Mouse (Mus musculus) MEL (cell line): ENCODE measurements around the gene Rae1.

ENCODE experiments used
- CTCF ChIP-seq, 3 experiments: IDR thresholded peaks in 2 of 3; conservative IDR thresholded peaks in 1 of 3; 2 replicates each; pipeline ENCODE4 v1.5.1; 2011 to 2012; ENCODE audit warnings: low read length in 3 of 3, low read depth in 2 of 3, mild to moderate bottlenecking in 2 of 3, improper control_type of control experiment in 1 of 3, inconsistent platforms in 1 of 3, mixed read lengths in 1 of 3, moderate library complexity in 1 of 3; ENCODE audit not compliant: control insufficient read depth in 1 of 3, insufficient read depth in 1 of 3, poor library complexity in 1 of 3, severe bottlenecking in 1 of 3
- MYB ChIP-seq: IDR thresholded peaks from 2 replicates; pipeline ENCODE4 v1.6.1; 2011; ENCODE audit warnings: mild to moderate bottlenecking, low read depth, low read length, improper control_type of control experiment
- POLR2A ChIP-seq, 2 experiments: IDR thresholded peaks; 2 replicates each; pipeline ENCODE4 v1.6.1; 2011 to 2012; ENCODE audit warnings: low read length in 2 of 2, mild to moderate bottlenecking in 2 of 2, control low read depth in 1 of 2, improper control_type of control experiment in 1 of 2, low read depth in 1 of 2, moderate library complexity in 1 of 2; ENCODE audit not compliant: control insufficient read depth in 1 of 2, insufficient read depth in 1 of 2, poor library complexity in 1 of 2
- POLR2AphosphoS2 ChIP-seq: IDR thresholded peaks from 2 replicates; pipeline ENCODE4 v1.6.1; 2011; ENCODE audit warnings: low read length, improper control_type of control experiment
- TAL1 ChIP-seq: IDR thresholded peaks from 2 replicates; pipeline ENCODE4 v1.6.1; 2012; ENCODE audit warnings: mild to moderate bottlenecking, inconsistent platforms, low read length, moderate library complexity, mixed read lengths
- ZMIZ1 ChIP-seq: IDR thresholded peaks from 2 replicates; pipeline ENCODE4 v1.6.1; 2012; ENCODE audit warnings: low read depth, mild to moderate bottlenecking, inconsistent platforms, low read length, improper control_type of control experiment, moderate library complexity

DNA sequence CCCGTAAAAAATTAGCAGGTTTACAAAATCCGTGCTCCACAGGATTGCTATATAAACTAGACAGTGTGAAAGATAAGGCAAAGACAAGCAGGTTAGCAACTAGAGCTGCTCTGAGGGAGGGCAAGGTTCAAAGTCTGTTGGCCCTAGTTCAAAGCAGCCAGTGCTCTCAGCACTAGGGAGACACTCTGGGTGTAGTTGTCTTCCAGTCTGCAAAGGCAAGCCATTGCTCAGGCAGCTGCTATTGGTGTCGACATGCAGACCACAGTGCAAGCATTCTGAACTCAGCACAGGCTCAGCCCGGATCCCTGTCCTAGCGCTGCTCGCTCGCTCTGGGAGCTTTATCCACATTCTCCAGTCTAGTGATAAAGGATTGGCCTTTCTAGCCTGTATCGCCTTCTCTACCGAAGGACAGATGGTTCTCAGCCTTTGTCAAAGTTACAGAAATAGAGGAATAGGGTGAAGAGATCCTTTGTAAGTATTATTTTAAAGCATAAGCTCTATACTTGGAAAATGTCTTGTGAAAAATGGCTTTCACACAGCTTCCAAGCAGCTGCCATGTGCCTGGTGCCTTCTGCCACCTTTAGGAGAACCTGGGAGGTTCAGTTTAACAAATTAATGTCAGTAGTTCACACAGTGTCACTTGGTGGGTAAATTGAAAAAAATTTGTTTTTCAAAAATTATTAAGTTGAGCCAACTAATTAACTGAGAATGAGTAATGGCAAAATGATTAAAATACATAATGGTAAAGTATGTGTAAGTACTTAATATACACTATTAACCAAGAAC is 16.9 kb upstream of the Rae1 start:
- TF ChIP-seq CTCF (IDR thresholded peaks at IDR 0.05 in 2 of 3, conservative IDR thresholded peaks at IDR 0.05 in 1 of 3; ENCODE audit: control insufficient read depth in 1 of 3, insufficient read depth in 1 of 3, low read depth in 2 of 3, low read length in 3 of 3, poor library complexity in 1 of 3, severe bottlenecking in 1 of 3) (no peak), TAL1 (no peak), MYB (no peak), POLR2AphosphoS2 (no peak), ZMIZ1 (no peak), POLR2A (IDR thresholded peaks at IDR 0.05; ENCODE audit: control insufficient read depth in 1 of 2, insufficient read depth in 1 of 2, low read depth in 1 of 2, low read length in 2 of 2, poor library complexity in 1 of 2) (no peak)
